Mouse (Mus musculus) cerebellum, adult 9-11 months (tissue): ENCODE data around the gene Matk.
"Not testable (repeated sequence)": the region's sequence is repeated elsewhere in the genome, so short reads cannot be mapped to it uniquely, and the experiment has no call there.

Source experiments
- DNase-seq: peaks from one replicate; pipeline ENCODE4 v3.0.0; 2022

Matk gene

GRCm38 (mm10) chr10:81252424-81253419 lies at the start of gene Matk:
TSS of gene Matk (plus strand) at chr10:81252935.
- DNase-seq = no peak

- DNase-seq = no peak
Observed at GRCm38 (mm10) chr10:81202978-81203720, 49.6 kb upstream of the Matk start.

- no peak for DNase-seq
Observed at GRCm38 (mm10) chr10:81204137-81204536, 48.6 kb upstream of the Matk start.

DNA sequence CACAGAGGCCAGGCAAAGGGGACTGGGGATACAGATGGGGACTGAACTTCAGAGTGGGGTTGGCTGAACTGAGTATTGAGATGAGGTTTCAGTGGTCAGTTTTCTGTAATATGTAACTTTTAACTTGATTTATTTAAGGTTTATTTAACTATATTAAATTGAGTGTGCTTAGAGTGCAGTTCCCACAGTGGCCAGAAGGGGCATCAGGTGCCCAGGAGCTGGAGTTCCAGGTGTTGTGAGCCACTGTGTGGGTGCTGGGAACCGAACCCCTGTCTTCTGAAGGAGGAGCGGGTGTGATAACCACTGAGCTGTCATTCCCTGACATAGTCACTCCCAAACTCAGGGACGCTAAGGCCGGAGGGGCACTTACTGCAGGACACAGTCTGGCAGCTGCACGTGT lies 42.6 kb upstream of the Matk start:
- DNase-seq = no peak

DNA sequence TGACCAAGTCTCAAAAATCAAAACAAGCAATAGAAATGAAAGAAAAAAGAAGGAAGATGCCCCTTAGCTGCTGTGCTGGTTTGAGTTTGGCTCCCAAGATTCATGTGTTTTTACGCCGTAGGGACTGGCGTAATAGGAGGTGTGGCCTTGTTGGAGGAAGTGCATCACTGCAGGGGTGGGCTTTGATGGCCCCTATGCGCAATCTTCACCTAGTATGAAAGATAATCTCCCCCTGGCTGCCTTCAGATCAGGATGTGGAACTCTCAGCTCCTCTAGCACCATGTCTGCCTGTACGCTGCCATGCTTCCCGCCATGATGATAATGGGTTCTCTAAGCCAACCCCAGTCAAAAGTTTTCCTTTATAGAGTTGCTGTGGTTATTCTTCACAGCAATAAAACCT lies 36.5 kb upstream of the Matk start:
- no peak for DNase-seq

DNA sequence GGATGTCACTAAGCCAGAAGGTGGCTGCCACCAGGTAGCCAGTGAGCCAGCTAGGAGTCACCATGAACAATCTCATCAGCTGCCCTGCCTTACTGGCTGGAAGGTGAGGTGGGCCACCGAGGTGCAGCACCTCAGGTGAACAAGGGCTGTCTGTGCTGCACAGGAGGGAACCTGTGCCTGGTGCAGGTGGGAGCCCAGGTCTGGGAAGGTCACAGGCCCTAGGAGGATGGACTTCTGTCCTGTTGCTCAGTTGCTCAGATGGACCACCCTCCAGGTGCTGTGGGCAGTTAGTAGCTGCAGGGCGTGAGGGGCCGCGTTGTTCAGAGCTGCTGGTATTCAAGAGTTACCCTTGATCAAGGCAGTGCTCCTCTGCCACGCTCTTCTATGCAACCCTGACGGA lies 35.9 kb upstream of the Matk start:
- DNase-seq = no peak

GRCm38 (mm10) chr10:81217267-81217666 lies 35.5 kb upstream of the Matk start:
- DNase-seq = not testable (repeated sequence)

DNA sequence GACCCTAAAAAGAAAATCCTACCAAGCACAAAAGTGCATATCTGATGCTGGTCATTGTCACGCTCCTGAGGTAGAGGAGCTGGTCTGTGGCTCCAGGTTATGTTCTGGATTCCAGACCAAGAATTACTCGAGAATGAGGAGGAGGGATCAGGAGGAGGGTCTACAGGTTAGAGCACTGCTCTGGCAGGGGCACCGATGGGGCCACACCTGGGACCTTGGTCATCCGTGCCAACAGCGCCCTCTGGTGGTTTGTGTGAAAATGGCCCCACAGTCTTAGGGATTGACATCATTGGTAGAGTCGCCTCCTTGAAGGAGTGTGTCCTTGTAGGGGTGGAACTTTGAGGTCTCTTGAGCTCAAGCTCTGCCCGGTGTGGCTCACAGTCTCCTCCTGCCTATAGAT lies 34.8 kb upstream of the Matk start:
- DNase-seq = peak; percentile 56

- no peak for DNase-seq
Observed at GRCm38 (mm10) chr10:81221402-81222015, 31.2 kb upstream of the Matk start.

- DNase-seq = not testable (repeated sequence)
Observed at GRCm38 (mm10) chr10:81223731-81224130, 29.0 kb upstream of the Matk start.

DNA sequence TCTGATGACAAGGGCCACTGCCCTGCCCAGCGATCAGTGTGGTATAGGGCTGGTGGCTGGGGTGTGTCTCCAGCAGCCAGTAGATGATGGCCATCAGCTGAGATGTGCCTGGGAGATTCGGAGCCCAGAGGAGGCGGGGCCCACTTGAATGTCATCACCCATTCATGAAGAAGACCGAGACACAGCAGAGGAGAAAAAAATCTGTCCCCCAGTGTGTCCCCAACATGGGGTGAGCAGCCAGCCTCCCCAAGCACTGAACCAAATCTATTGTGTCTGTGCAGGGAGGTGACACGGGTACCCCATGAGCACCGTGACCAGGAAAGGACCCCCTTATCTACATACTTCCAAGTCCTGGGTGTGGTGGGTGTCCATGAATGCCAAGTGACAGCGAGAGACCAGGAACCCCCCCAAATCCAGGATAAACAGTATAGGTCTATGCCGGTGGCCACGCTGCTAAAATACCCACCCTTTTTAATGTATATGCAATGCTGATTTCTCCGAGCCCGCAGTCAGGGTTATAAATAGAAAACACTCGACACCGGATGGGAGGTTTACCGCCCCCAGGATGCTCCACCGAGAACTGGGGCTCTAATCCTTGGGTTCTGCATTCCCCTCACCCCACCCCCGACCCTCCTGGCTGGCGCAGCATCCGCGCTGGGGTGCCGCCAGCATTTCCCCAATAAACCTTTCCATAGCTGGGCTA lies 22.8 kb upstream of the Matk start:
- peak; percentile 70 for DNase-seq

DNA sequence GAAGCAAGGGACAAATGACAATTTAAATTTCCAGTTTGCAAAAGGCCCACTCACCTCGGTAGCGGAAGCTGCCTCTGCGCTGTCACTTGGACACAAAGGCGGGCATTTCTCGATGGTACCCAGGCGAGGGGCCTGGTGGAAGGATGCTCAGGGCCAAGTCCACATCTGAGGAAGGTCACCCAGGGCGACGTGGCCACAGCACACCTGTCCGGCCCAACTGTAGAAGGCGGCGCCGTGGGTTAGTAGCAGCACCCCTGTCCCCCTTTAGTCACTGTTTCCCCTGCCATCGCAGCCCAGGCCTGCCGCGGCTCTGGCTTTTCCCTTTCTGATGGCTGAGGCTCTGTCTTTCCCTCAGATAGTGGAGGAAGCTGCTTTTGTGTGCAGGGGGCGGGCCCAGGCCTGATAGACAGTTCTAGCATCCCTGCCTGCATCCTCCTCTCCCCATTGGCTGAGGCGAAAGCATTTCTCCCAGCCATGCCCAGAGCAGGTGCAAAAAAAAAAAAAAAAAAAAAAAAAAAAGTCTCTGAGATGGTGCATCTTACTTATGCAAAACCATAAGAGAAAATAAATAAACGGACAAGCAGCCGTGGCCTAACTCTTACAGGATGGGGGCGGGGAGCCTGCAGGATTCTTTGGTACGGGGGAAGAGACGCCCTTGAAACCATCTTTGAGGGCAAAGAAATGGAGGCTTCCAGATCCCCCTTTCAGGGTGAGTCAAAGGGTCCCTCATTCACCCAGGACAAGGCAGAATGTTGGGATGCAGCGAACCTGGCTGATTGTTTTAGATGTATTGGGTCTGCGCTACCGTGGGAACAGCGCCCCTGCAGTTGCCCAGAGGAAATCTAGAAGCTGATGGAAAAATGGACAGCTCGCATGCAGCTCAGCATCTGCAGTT lies 22.1 kb upstream of the Matk start, which contains the start of gene Atcay:
Gene Atcay (minus strand): TSS at position 396 of the 895 bp plus-strand sequence.
- peak; percentile 90 for DNase-seq

- DNase-seq = peak; percentile 65
Observed at GRCm38 (mm10) chr10:81231436-81231835, 21.3 kb upstream of the Matk start.

DNA sequence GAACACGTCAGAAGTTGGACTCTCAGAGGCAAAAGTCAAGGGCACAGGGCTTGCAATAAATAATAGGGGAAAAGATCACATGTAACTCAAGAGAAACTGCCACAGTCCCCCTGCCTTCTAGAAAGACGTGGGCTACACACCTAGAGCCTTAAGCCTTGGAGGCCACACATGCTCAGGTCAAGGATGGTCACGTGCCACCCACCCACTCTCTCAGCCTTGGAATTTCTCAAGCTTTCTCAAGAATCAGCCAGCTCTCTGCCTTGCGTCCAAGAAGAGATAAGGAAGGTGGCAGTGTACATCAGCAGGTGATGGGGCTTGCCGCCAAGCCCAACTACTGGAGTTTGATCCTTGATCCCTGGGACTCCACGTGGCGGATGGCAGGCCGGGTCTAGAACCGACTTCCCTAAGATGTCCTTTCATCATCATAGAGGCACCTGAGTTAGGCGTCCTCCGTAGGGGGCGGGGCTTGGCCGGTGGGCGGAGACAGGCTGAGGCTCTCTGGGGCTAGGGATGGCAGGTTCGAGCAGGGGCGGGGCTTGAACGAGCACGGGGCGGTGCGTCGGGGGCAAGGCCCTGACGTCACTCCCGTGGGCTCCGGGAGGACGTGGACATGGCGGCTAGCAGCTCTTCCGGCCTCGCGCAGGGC lies 20.0 kb upstream of the Matk start, which contains the start of gene Zfr2:
Gene Zfr2 (plus strand): TSS at position 576 of the 646 bp plus-strand sequence.
- DNase-seq = peak; percentile 96

- no peak for DNase-seq
Observed at GRCm38 (mm10) chr10:81233226-81233585, 19.5 kb upstream of the Matk start.

DNA sequence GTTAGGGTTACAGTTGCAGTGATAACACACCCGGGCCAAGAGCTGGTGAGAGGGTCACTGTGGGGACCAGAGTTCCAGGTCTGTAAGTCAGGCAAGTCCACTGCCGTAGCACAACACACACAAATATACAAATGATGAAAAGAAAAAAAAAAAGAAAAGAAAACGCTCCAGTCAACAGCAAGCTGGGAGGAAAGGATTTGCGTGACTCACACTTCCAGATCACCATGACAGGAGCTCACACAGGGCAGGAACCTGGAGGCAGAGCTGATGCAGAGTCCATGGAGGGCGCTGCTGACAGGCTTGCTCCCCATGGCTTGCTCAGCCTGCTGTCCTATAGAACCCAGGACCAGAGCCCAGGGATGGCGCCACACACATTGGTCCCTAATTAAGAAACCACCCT lies 18.5 kb upstream of the Matk start:
- DNase-seq = peak; percentile 36

- DNase-seq = peak; percentile 30
Observed at GRCm38 (mm10) chr10:81236471-81237268, 16.1 kb upstream of the Matk start.

DNA sequence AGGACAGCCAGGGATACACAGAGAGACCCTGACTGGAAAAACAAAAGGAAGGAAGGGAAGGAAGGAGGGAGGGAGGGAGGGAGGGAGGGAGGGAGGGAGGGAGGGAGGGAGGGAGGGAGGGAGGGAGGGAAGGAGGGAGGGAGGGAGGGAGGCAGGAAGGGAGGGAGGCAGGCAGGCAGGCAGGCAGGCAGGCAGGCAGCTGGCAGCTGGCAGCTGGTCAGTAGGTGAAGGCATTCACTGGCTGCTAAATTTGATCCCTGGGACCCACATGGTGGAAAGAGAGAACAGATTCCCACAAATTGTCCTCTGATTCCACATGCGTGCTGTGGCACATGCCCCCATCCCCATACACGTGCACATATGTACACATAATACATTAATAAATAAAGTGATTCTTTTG lies 14.1 kb upstream of the Matk start:
- no peak for DNase-seq

- DNase-seq = peak; percentile 54
Observed at GRCm38 (mm10) chr10:81240876-81241275, 11.9 kb upstream of the Matk start.

DNA sequence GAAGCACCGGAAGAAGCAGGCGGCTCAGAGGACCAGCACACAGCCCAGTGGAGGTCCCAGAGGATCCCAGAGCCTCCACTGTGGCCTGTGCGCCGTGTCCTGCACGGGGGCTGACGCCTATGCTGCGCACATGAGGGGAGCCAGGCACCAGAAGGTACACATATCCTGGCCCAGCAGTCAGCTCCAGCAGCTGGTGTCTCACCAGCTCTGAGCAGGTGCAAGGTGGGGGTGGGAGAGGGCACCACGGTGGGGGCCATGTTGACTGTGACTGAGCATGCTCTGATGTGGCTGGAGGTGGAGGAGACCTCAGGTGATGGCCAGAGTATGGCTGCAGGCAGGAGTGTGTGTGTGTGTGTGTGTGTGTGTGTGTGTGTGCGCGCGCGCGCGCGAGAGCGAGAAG lies 10.7 kb upstream of the Matk start:
- no peak for DNase-seq
